Mouse (Mus musculus) erythroblast, embryonic 14.5 days (primary cell): ENCODE results near the gene Ifi204. TPM values are rescaled to one million over a fixed set of nuclear protein-coding genes. Genes with fewer than 3 reads are reported as not detected.
"Not testable (repeated sequence)": the region's sequence is repeated elsewhere in the genome, so short reads cannot be mapped to it uniquely, and the experiment has no call there.

Experiments used
- H3K27me3 ChIP-seq: 2 replicates; pipeline ENCODE4 v1.6.1; 2012; ENCODE audit warnings: inconsistent platforms; ENCODE audit not compliant: control insufficient read depth
- H3K36me3 ChIP-seq: 2 replicates; pipeline ENCODE4 v1.6.1; 2012; ENCODE audit warnings: mild to moderate bottlenecking, inconsistent platforms; ENCODE audit not compliant: control insufficient read depth
- H3K4me1 ChIP-seq: 2 replicates; pipeline ENCODE4 v1.6.1; 2012; ENCODE audit warnings: inconsistent platforms; ENCODE audit not compliant: control insufficient read depth
- H3K4me3 ChIP-seq: replicated peaks from 2 replicates; pipeline ENCODE3; 2012; ENCODE audit warnings: moderate library complexity, mild to moderate bottlenecking, inconsistent platforms
- H3K9me3 ChIP-seq: 2 replicates; pipeline ENCODE4 v1.6.1; 2012; ENCODE audit warnings: low read length, inconsistent platforms, mixed read lengths; ENCODE audit not compliant: control insufficient read depth
- GATA1 ChIP-seq: IDR thresholded peaks from 2 replicates; pipeline ENCODE4 v1.6.1; 2012; ENCODE audit warnings: low read length, inconsistent platforms, mixed read lengths
- TAL1 ChIP-seq: IDR thresholded peaks from 3 replicates; pipeline ENCODE4 v1.6.1; 2012; ENCODE audit warnings: low read length, inconsistent platforms, mixed read lengths
- polyA plus RNA-seq: library from polyadenylated mRNA; stranded (reverse); fragments of >175 nt; gene quantifications from 2 replicates; pipeline ENCODE4 v1.2.3, GENCODE M21; 2012

Gene Ifi204
- polyA plus RNA-seq, 1 experiment = not detected

DNA sequence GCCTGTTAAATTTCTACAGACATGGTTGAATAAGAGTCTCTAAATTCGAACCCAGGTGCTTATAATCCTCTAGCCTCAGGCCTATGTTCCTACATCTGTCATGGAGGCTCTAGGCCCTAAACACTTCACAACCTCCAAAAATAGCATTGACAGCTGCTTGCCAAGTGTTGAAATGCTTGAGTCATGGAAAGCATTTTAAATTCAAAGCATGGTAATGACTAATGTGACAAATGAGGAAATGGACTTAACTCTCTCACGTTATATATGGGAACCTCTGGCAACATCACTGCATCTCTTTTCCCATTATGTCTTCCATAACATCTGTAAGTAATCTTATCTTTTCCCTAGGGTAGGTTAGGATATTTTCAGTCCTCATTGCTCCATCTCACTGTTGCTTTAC, 29.8 kb downstream of the Ifi204 start:
- TF ChIP-seq GATA1 (no peak), TAL1 (no peak)

DNA sequence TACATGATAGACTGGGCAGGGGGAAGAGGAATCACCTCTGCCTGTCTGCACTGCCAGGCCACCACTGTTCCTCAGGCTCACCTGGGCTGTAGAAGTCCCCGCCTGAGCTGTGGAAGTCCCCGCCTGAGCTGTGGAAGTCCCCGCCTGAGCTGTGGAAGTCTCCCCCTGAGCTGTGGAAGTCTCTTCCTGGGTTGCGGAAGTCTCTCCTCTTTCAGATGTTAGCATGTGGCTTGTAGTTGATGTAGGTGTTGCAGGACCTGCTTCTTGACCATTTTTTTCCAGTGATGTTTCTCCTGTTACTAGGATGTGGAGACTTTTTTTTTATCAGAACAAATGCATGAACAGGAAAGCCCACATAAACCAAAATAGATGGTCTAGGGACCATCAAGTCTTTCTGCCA, 31.7 kb downstream of the Ifi204 start:
- not testable (repeated sequence) for H3K9me3 ChIP-seq, H3K36me3 ChIP-seq, H3K27me3 ChIP-seq, H3K4me1 ChIP-seq, H3K4me3 ChIP-seq

More for the DNA sequence above, 29.8 kb downstream of the Ifi204 start:
- Histone ChIP-seq H3K4me3 (no peak overlapping the region), H3K4me1 (no peaks in the 10 kb centered on the region), H3K9me3 (no peaks in the 10 kb centered on the region), H3K27me3 (no peaks in the 10 kb centered on the region), H3K36me3 (no peaks in the 10 kb centered on the region)

DNA sequence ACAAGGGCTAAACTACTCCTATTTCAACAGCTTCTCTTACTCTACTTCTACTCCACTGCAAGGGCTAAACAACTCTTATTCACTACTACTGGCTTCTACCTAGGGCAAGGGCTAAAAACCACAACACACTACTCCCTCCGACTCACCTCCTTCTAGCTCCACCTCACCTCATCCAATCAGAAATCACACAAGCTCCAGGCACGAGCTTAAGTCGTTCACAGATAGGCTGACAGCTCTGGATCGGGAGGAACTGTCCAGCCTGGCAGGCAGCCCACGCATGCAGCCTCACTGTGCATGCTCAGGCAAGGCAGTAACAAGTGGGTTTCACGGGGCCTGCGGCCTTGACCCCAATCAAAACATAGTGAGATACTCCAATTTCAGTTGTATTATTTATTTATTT, 33.5 kb downstream of the Ifi204 start:
- TF ChIP-seq GATA1 = no peak
- no peak for TF ChIP-seq TAL1
- H3K4me1 ChIP-seq = no peaks in the 10 kb centered on the region
- no peaks in the 10 kb centered on the region for H3K27me3 ChIP-seq
- H3K9me3 ChIP-seq = no peaks in the 10 kb centered on the region
- H3K4me3 ChIP-seq = no peak overlapping the region
- no peaks in the 10 kb centered on the region for H3K36me3 ChIP-seq

Other genes with a start within 250 kb of the Ifi204 start
- gene Ifi214, start 231.0 kb downstream of the Ifi204 start, polyA plus RNA-seq = not detected in 2 replicates
- gene Ifi213, start 167.7 kb downstream of the Ifi204 start, polyA plus RNA-seq = not detected in 2 replicates
- not detected in 2 replicates for gene Ifi209, start 136.0 kb downstream of the Ifi204 start, polyA plus RNA-seq
- 0.01 TPM in 1 of 2 replicates, not detected in the other for gene Ifi208, start 93.3 kb downstream of the Ifi204 start, polyA plus RNA-seq
- gene Ifi207, start 25.2 kb downstream of the Ifi204 start, polyA plus RNA-seq = not detected in 2 replicates
- gene Ifi211, start 146.1 kb upstream of the Ifi204 start, polyA plus RNA-seq = not detected in 2 replicates
- not detected in 2 replicates for gene Mndal, start 175.5 kb upstream of the Ifi204 start, polyA plus RNA-seq
- 0.02 TPM in 1 of 2 replicates, not detected in the other for gene Ifi203, start 175.7 kb upstream of the Ifi204 start, polyA plus RNA-seq
- not detected in 2 replicates for gene Ifi202b, start 215.8 kb upstream of the Ifi204 start, polyA plus RNA-seq